Mouse (Mus musculus) stomach, embryonic 15.5 days (tissue): ENCODE measurements around the gene Foxd1. TPM values are rescaled to one million over a fixed set of nuclear protein-coding genes. Genes with fewer than 3 reads are reported as not detected.

Experiments
- ATAC-seq: fragments of 200-750 bp; cut with Nextera tagmentation; 2 replicates; pipeline ENCODE4 v1.8.0; 2017; ENCODE audit warnings: low read depth, moderate number of reproducible peaks, moderate TSS enrichment; ENCODE audit not compliant: insufficient read depth, low FRiP score
- H3K27ac ChIP-seq: fragments of 300-500 bp; sonication (generic); 2 replicates; pipeline ENCODE4 v1.5.1; 2015; ENCODE audit warnings: mild to moderate bottlenecking, inconsistent platforms
- H3K27me3 ChIP-seq: fragments of 300-500 bp; sonication (generic); replicated peaks from 2 replicates; pipeline ENCODE4 v1.6.1; 2015; ENCODE audit warnings: inconsistent platforms
- H3K36me3 ChIP-seq: fragments of 300-500 bp; sonication (generic); 2 replicates; pipeline ENCODE4 v1.6.1; 2015; ENCODE audit warnings: inconsistent platforms
- H3K4me1 ChIP-seq: fragments of 300-500 bp; sonication (generic); 2 replicates; pipeline ENCODE4 v1.6.1; 2015; ENCODE audit warnings: inconsistent platforms
- H3K4me2 ChIP-seq: fragments of 300-500 bp; sonication (generic); 2 replicates; pipeline ENCODE4 v1.6.1; 2015; ENCODE audit warnings: mild to moderate bottlenecking, inconsistent platforms
- H3K4me3 ChIP-seq: fragments of 300-500 bp; sonication (generic); replicated peaks from 2 replicates; pipeline ENCODE4 v1.5.1; 2015; ENCODE audit warnings: inconsistent platforms
- H3K9ac ChIP-seq: fragments of 300-500 bp; sonication (generic); 2 replicates; pipeline ENCODE4 v1.6.1; 2015; ENCODE audit warnings: inconsistent platforms
- H3K9me3 ChIP-seq: fragments of 300-500 bp; sonication (generic); 2 replicates; pipeline ENCODE4 v1.6.1; 2016; ENCODE audit warnings: inconsistent platforms
- WGBS: fragments of 180-500 bp; shearing (Covaris S2); methylation state at CpG from one replicate; pipeline ENCODE4 v1.1.7; 2015; 5-methylcytosine and 5-hydroxymethylcytosine counted together
- polyA plus RNA-seq: library from polyadenylated mRNA; unstranded; fragments of >200 nt; fragmentation: Nextera tagmentation; extraction: Ambion mirVana; gene quantifications from 2 replicates; pipeline ENCODE4 v1.2.1, GENCODE M21; 2015

The Foxd1 gene
- polyA plus RNA-seq, 1 experiment from 2014 or later: not detected

- Histone ChIP-seq H3K4me1 (peaks cover 14% of the 10 kb centered on the region), H3K9ac (no peak overlapping the region), H3K27me3 (peaks cover 41% of the 10 kb centered on the region), H3K27ac (peak overlapping the region; percentile 42; the same call in 1 of the 2 replicates), H3K4me3 (peak overlapping the region; percentile 42), H3K4me2 (peak overlapping the region; percentile 91), H3K9me3 (no peaks in the 10 kb centered on the region), H3K36me3 (no peaks in the 10 kb centered on the region)
- WGBS: under 1% methylated on average over 68 of the region's 68 CpGs
- ATAC-seq: peak; percentile 53; the same call in 1 of the 2 replicates
Observed at GRCm38 (mm10) chr13:98390771-98391634, 37.0 kb downstream of the Foxd1 start.

DNA sequence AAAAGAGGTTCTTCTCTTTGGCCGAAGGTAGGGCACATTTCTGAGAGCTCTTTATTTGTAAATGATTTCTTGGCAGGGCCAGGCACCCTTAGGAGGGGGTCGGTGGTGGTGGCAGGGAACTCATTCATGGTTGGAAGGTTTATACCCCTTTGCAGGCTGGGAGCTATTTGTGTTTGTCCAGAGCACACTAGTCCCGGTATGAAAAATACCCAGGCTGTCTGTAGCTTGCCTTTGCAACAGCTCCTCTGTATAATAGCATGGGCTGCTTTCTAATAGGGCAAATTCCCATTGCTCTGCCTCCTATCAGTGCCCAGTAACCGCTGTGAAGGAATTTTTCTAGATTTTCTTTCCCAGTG is 37.6 kb downstream of the Foxd1 start:
- no peaks in the 10 kb centered on the region for H3K9me3 ChIP-seq
- no peak for ATAC-seq
- peaks cover 41% of the 10 kb centered on the region for H3K27me3 ChIP-seq
- H3K27ac ChIP-seq: peak overlapping the region; percentile 28; the same call in 1 of the 2 replicates
- peak overlapping the region; percentile 91 for H3K4me2 ChIP-seq
- WGBS: 4% methylated on average over 4 of the region's 4 CpGs
- peak overlapping the region; percentile 42 for H3K4me3 ChIP-seq
- H3K9ac ChIP-seq: no peak overlapping the region
- no peaks in the 10 kb centered on the region for H3K36me3 ChIP-seq
- H3K4me1 ChIP-seq: peaks cover 14% of the 10 kb centered on the region

DNA sequence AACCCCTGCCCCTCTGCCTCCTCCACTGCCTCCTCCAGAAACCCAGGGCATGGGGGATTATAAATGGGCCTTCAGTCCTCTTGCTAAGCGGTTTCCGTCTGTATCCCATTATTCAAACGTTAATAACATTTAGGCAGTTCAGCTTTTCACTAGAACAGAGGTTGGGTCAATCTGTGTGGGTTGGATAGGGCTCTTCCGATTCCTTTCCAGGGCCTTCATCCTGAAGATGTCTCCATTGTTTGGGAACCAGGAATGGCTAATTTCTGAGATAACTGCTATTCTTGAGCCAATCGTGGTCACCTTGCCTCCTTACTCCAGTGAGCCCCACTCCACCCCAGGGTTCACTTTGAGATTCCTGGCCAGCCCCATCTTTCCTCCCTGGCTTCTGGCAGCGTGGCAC is 38.0 kb downstream of the Foxd1 start:
- no peak for ATAC-seq
- Histone ChIP-seq H3K9ac (no peak overlapping the region), H3K4me3 (no peak overlapping the region), H3K9me3 (no peaks in the 10 kb centered on the region), H3K4me2 (0 out of 2 replicates have a peak overlapping the region, but pooled peaks have one; percentile 91), H3K27ac (no peak overlapping the region), H3K4me1 (peaks cover 14% of the 10 kb centered on the region), H3K36me3 (no peaks in the 10 kb centered on the region), H3K27me3 (peaks cover 41% of the 10 kb centered on the region)
- 27% methylated on average over 6 of the region's 6 CpGs for WGBS

DNA sequence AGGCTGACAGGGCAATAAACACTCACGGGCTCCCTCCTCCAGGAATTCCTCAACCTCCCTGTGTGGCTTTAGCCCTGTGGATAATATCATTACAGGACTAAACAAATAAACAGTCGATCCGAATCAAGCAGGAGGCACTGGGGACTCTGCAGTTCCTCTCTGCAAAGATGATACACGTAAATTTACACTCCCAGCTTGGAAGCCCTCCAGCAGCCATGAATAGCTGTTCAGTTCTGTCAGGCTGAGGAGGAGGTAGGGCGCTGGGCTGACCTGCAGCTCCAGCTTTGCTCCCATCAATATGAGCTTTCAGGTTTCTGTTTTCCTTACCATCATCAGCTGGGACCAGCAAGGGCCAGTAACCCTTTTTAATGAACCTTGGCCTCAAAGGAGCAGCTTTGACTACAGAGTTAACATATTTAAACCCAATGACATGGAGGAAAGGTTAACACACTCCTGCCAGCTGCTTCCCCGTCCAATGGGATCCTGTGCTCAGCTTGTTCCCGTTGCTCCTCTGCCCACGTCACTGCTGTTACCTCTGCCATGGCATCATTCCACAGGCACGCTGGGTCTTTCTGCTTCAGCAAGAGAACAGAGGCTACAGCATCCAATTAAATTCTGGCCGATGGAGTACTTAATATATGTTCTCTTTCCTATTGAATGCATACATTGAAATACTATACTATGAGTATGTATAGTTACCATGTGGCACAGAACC is 39.5 kb downstream of the Foxd1 start:
- Histone ChIP-seq H3K4me1 (peaks cover 14% of the 10 kb centered on the region), H3K36me3 (no peaks in the 10 kb centered on the region), H3K4me2 (no peak overlapping the region), H3K27ac (no peak overlapping the region), H3K9ac (no peak overlapping the region), H3K4me3 (no peak overlapping the region), H3K9me3 (no peaks in the 10 kb centered on the region), H3K27me3 (peaks cover 35% of the 10 kb centered on the region)
- WGBS: 25% methylated on average over 10 of the region's 10 CpGs
- ATAC-seq: no peak

Other genes with a start within 250 kb of the Foxd1 start
- 23.7 and 25.9 TPM in 2 replicates for gene Arhgef28, start 147.8 kb upstream of the Foxd1 start, polyA plus RNA-seq
- gene Utp15, start 91.2 kb upstream of the Foxd1 start, polyA plus RNA-seq: 30.1 TPM in 2 replicates
- 24.7 and 26.5 TPM in 2 replicates for gene Ankra2, start 91.2 kb upstream of the Foxd1 start, polyA plus RNA-seq
- not detected in 2 replicates for gene Gm21976, start 74.4 kb upstream of the Foxd1 start, polyA plus RNA-seq
- gene Btf3, start 37.2 kb upstream of the Foxd1 start, polyA plus RNA-seq: 594 and 688 TPM in 2 replicates
- 1.7 and 8.0 TPM in 2 replicates for gene Gm10320, start 137.8 kb downstream of the Foxd1 start, polyA plus RNA-seq